Comparison of ENCODE assay signal across 23 mouse cellular contexts in the genomic region with DNA sequence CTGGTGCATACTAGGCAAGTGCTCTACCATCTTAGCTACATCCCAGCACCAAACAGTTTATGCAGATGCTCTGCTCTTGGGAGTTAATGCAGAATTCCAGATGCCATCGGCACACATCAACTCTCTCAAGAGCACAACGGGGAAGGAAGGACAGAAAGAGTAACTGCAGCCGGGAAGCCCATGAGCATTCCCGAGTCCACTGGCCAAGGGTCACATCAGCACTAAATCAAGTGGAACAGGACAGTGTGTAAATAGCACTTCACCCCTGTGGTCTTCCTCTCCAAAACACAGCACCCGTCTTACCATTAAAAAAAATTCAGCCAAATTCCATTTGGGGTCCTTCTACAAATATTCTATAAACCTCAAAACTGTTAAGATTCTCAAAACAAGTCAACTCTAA. TPM values are rescaled to one million over a fixed set of nuclear protein-coding genes. Genes with fewer than 3 reads are reported as not detected.
DNase-seq lines count a peak whose midpoint lies in the region; ATAC-seq and TF ChIP-seq lines count a peak whose summit lies in the region.
"Had no signal": no experiment of that assay in that cellular context is flagged by ENCODE, and none has a peak within 500 bp of the region (broad histone marks: within the 10 kb centered on the region; RNA-seq: fewer than 3 reads in every experiment).

No protein-coding gene starts in this region.

- no peak overlapping the region for H3K9ac ChIP-seq in kidney, embryonic 16.5 days (replicated peaks; ENCODE audit: low read length)
- H3K9ac ChIP-seq in neural tube, embryonic 15.5 days (replicated peaks) = no peak overlapping the region
- H3K9ac ChIP-seq: embryonic facial prominence, embryonic 13.5 days; forebrain, embryonic 12.5 days; heart, embryonic 15.5 days; hindbrain, embryonic 13.5 days had no signal

- no peaks in the 10 kb centered on the region for H3K9me3 ChIP-seq in kidney, embryonic 16.5 days (ENCODE audit: low read length)
- no peaks in the 10 kb centered on the region for H3K9me3 ChIP-seq in neural tube, embryonic 15.5 days (replicated peaks)
- H3K9me3 ChIP-seq: embryonic facial prominence, embryonic 13.5 days; forebrain, embryonic 12.5 days; heart, embryonic 15.5 days; hindbrain, embryonic 13.5 days had no signal

- no peak overlapping the region for H3K27ac ChIP-seq in kidney, adult 2 months (ENCODE audit: insufficient read depth, low read depth, low read length)
- no peak overlapping the region for H3K27ac ChIP-seq in kidney, embryonic 16.5 days (ENCODE audit: low read length)
- no peak overlapping the region for H3K27ac ChIP-seq in neural tube, embryonic 15.5 days (replicated peaks)
- H3K27ac ChIP-seq: embryonic facial prominence, embryonic 13.5 days; forebrain, embryonic 12.5 days; heart, adult 2 months; heart, embryonic 15.5 days; hindbrain, embryonic 13.5 days had no signal

- H3K27me3 ChIP-seq in kidney, adult 2 months (replicated peaks; ENCODE audit: control insufficient read depth, insufficient read depth, low read length) = no peaks in the 10 kb centered on the region
- H3K27me3 ChIP-seq in kidney, embryonic 16.5 days (ENCODE audit: insufficient read depth, low read length) = no peaks in the 10 kb centered on the region
- H3K27me3 ChIP-seq in neural tube, embryonic 15.5 days (replicated peaks) = no peaks in the 10 kb centered on the region
- H3K27me3 ChIP-seq: CH12.LX; embryonic facial prominence, embryonic 13.5 days; forebrain, embryonic 12.5 days; heart, embryonic 15.5 days; hindbrain, embryonic 13.5 days; Patski had no signal

- no peak overlapping the region for H3K4me3 ChIP-seq in kidney, adult 2 months (ENCODE audit: insufficient read depth, low read depth, low read length)
- no peak overlapping the region for H3K4me3 ChIP-seq in kidney, embryonic 16.5 days (ENCODE audit: low read length)
- H3K4me3 ChIP-seq in neural tube, embryonic 15.5 days (replicated peaks) = no peak overlapping the region
- H3K4me3 ChIP-seq: embryonic facial prominence, embryonic 13.5 days; forebrain, embryonic 12.5 days; heart, adult 2 months; heart, embryonic 15.5 days; hindbrain, embryonic 13.5 days had no signal

- no peaks in the 10 kb centered on the region for H3K36me3 ChIP-seq in kidney, adult 2 months (ENCODE audit: control insufficient read depth, insufficient read depth, low read length)
- no peaks in the 10 kb centered on the region for H3K36me3 ChIP-seq in kidney, embryonic 16.5 days (ENCODE audit: insufficient read depth, low read length)
- no peaks in the 10 kb centered on the region for H3K36me3 ChIP-seq in neural tube, embryonic 15.5 days
- H3K36me3 ChIP-seq: embryonic facial prominence, embryonic 13.5 days; forebrain, embryonic 12.5 days; heart, embryonic 15.5 days had no signal

- TF ChIP-seq POLR2A in kidney, adult 2 months (IDR thresholded peaks at IDR 0.05; ENCODE audit: low read depth, low read length) = no peak

- no peak for TF ChIP-seq CTCF in kidney, adult 2 months (conservative IDR thresholded peaks at IDR 0.05; ENCODE audit: insufficient read depth, insufficient read length, low read depth, low read length)

- no peak for ATAC-seq in kidney, embryonic 16.5 days (ENCODE audit: low FRiP score, low TSS enrichment)
- no peak for ATAC-seq in neural tube, embryonic 15.5 days (ENCODE audit: low FRiP score)
- ATAC-seq: activated CD4-positive, CD25-positive, alpha-beta regulatory T cell, adult 4 months; forebrain, embryonic 16.5 days; Patski had no signal

- H3K4me2 ChIP-seq in kidney, embryonic 16.5 days (replicated peaks; ENCODE audit: low read depth, low read length) = no peak overlapping the region
- H3K4me2 ChIP-seq in neural tube, embryonic 15.5 days = no peak overlapping the region
- H3K4me2 ChIP-seq: embryonic facial prominence, embryonic 13.5 days; forebrain, embryonic 12.5 days; heart, embryonic 11.5 days; heart, embryonic 15.5 days; hindbrain, embryonic 13.5 days had no signal

- 30% methylated on average over 5 of the region's 5 CpGs for WGBS in kidney, adult 2 months
- WGBS in kidney, embryonic 16.5 days = 17% methylated on average over 5 of the region's 5 CpGs
- 67% methylated on average over 5 of the region's 5 CpGs for WGBS in neural tube, embryonic 15.5 days

- peaks cover 10% of the 10 kb centered on the region; the same call in 1 of the 2 replicates for H3K4me1 ChIP-seq in kidney, adult 2 months (ENCODE audit: control insufficient read depth, insufficient read depth, low read length)
- H3K4me1 ChIP-seq in kidney, embryonic 16.5 days (ENCODE audit: insufficient read depth, low read length) = peaks cover 11% of the 10 kb centered on the region; the same call in 1 of the 2 replicates
- no peaks in the 10 kb centered on the region for H3K4me1 ChIP-seq in neural tube, embryonic 15.5 days
- H3K4me1 ChIP-seq: forebrain, embryonic 12.5 days; heart, embryonic 15.5 days; hindbrain, embryonic 13.5 days had no signal

- DNase-seq in kidney, adult 2 months = peak; percentile 61
- no peak for DNase-seq in kidney, postnatal 10 days
- peak; percentile 52 to 55 for DNase-seq in kidney, postnatal 36 days
- peak; percentile 15 for DNase-seq in neural tube, embryonic 10.5 days (ENCODE audit: extremely low spot score, low spot score)
- DNase-seq in adrenal gland, adult 2 months = no peak
- DNase-seq: adrenal gland, postnatal 25 days; cerebellum, adult 18-20 months; cerebellum, adult 9-11 months; cerebellum, postnatal 36 days; gastrocnemius, postnatal 10 days; heart, adult 2 months; heart, postnatal 14 days had no signal

RNA-seq across cellular contexts. Expression of a gene that starts 10.1 kb away (rescaled TPM):
- polyA plus RNA-seq in kidney, adult 2 months (2012; rRNA removed) = 0.26 and 0.33 TPM in 2 replicates
- polyA plus RNA-seq in kidney, embryonic 16.5 days (2015; fragmentation: Nextera tagmentation; extraction: Ambion mirVana) = 1.0 and 1.7 TPM in 2 replicates
- polyA plus RNA-seq in neural tube, embryonic 15.5 days (2015; fragmentation: Nextera tagmentation; extraction: Ambion mirVana) = 2.1 and 2.8 TPM in 2 replicates
- total RNA-seq in adrenal gland, adult 2 months (2021) = under 1 TPM; 0.20 to 0.48 TPM
- not detected in 2 replicates for polyA plus RNA-seq in adrenal gland, adult 2 months (2012; rRNA removed)
- total RNA-seq: adrenal gland, postnatal 25 days; CH12.LX had no signal

RNA-seq across cellular contexts. Expression of a gene that starts 20.0 kb away (rescaled TPM):
- polyA plus RNA-seq in kidney, adult 2 months (2012; rRNA removed) = 6.6 and 12.7 TPM in 2 replicates
- 74.4 and 79.4 TPM in 2 replicates for polyA plus RNA-seq in kidney, embryonic 16.5 days (2015; fragmentation: Nextera tagmentation; extraction: Ambion mirVana)
- polyA plus RNA-seq in neural tube, embryonic 15.5 days (2015; fragmentation: Nextera tagmentation; extraction: Ambion mirVana) = 83.8 and 90.0 TPM in 2 replicates
- total RNA-seq in adrenal gland, adult 2 months (2021) = 10 to 100 TPM; 69.1 to 73.1 TPM
- 0.24 and 0.29 TPM in 2 replicates for polyA plus RNA-seq in adrenal gland, adult 2 months (2012; rRNA removed)

Comparison
In these comparisons a context has a peak if more than half of its experiments do, and no peak if none do; other contexts are left out.
1. DNase-seq: peak in kidney, adult 2 months (single experiment), kidney, postnatal 36 days (2 of 2) and neural tube, embryonic 10.5 days (single experiment); none in kidney, postnatal 10 days (single experiment) and adrenal gland, adult 2 months (single experiment).